Mouse (Mus musculus) inflammation-experienced regulatory T-cells, adult 6 months (primary cell): Measurements from ENCODE around the gene Polr2l. TPM values are rescaled to one million over a fixed set of nuclear protein-coding genes. Genes with fewer than 3 reads are reported as not detected.

Experiments
- ATAC-seq: one replicate; pipeline ENCODE4 v1.8.0; 2017
- polyA plus RNA-seq, 3 experiments: library from polyadenylated mRNA; unstranded; fragments of 100-300 nt; shearing (Covaris generic); gene quantifications; one replicate each; pipeline ENCODE4 v1.2.1; 2017

Gene Polr2l
- polyA plus RNA-seq, 3 experiments from 2014 or later: 15.7 to 24.9 (median 19.9) TPM

DNA sequence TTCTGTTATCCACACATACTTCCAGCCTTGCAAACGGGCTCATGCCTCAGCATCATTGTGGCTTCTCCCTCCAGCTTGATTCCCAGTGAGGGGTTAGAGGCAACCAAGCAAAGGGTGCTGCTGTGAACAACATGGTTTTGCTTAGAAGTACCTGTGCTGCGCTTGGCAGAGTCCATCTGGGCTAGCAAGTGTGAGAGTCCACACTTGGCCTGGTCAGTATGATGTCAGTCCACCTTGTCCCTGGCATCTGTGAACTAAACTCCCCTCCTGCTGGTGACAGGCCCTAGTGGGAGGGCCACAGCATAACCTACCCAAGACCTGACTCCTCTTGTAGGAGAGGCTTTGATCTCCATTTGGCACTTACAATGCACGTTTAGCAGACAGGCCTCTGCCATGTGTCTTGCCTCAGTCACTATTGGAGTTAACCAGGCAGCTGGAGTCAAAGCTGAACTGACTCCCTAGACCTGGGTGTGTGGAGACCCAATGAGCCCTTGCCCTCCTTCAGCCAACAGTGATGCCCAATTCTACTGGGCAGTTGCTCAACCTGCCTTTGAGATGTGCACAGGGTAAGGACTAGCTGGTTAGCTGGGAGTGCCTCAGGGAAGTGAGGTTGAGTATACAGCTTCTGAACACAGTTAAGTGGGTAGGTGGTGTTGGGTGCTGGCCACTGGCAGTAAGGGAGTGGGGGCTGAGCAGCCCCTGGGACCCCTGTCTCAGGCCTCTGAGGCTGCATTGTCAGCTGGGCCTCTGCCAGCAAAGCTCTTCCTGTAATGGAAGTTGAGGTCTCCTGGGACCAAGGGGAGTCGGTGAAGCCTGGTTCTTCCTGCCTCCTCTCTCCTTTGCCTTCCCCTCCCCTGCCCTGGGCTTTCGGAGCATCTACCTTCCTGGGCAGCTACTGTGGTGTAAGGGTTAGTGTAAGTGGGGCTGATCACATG, 9.5 kb upstream of the Polr2l start:
- ATAC-seq: no peak

DNA sequence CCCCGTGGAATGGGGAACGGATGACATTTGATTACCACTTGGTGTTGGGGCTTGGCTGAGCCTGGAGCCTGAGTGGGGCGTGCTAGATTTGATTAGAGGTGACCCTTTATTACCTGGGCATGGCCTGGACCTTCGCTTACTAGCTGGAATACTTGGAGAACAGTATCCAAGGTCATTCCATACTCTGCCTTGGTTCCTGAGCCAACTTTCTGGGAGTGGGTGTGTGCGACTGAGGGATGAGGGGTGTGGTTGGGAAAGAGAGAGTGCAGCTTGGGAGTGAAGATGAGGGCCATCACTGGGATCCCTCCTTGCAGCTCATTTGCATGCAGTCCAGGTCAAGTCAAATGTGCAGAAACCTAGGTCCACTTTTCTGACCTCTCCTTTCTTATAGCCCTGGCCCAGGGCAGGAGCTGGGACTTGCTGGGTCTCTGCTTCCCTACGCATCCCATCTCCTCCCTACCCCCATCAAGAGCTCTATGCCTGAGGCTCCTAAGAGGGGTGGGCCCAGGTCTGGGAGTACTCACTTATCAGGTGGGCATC, 8.3 kb upstream of the Polr2l start:
- no peak for ATAC-seq

DNA sequence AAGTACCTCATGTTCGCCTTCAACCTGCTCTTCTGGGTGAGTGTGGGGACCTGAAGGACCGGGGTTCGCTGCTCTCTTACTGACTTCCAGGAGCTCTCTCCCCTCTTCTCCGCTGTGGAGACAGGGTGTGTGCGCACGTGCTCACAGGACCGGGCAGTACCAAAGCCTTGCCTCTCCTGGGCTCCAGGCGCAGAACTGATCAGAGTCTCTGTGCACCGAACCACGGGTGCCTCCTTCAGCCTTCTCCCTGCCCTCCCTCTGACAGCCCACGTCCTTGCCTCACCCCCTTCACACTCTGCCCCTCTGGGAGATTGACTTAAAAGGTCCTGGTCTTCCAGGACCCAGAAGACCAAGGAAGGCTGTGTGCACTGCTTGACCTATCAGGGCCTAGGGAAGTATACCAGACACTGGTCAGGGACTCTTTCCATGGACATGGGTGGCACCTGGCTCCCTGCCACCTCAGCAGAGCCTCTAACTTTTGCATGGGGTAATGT, 7.6 kb upstream of the Polr2l start:
- ATAC-seq: no peak

DNA sequence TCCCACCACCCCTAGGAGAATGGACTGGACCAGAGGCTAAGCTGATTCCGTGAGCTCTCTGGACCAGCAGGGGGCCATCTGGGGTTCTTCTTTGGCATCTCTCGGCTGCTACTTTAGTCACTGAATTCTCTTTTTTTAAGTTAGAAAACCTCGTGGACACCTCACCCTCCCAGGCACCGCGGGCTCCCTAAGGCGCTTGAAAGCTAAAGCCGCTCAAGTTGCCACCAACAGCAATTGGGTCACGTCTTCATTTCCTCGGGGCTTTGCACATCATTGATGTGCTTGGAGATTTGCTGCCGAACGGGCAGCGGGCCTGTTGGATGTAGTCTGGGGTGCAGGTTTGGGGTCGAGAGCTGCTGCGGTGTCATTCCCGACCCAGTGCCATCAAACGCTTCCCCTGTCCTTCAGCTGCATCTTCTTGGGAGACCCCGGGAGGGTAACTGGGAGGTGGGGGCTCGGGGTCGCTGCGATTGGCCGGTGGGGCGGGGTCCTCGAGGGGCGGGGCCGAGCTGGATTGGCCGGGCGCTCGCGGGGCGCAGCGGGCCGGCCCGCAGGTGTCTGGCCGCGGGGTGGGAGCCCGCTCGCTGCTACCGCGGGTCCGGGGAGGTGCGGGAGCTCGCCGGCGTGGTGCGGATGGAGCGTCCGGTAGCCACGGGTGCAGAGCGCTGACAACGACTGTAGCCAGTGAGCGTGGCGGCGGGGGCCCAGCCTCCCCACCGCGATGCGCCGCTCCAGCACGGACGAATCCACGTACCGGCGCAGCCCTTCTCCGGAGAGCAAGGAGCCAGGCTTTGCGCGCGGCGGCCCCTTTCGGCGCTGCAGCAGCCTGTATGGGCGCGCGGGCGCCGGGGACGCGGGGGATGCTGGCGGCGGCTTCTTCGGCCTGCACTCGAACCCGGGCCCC, 6.8 kb upstream of the Polr2l start:
- ATAC-seq: peak; percentile 27

DNA sequence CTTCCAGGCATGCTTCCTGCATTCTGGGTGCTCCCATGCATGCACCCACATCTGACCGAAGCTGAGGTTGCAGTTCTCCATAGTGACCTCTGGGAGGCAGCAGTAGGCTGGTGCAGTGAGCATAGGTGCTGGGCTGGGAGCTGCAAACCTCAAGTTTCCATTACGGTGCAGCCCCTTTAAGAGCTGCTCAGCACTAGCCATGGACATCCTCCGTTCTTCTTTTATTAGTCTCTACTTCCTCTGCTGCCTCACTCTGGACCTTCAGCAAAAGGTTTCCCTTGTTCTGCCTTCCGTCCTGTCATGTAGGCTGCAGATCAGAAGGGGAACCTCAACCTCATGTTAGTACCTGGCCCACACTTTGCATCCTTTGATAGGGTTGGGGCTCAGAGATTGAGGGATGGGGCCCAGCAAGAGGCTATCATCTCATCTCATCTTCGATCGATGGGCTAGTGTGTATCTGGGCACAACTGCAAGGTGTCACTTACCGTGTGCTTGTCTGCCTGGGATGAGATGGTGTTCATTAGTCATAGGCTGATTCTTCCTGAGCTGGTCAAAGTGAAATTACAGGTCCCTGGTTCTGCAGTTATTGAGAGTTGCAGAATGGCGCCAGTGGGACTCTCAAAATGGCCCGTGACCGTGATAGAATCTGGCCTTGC, 6.0 kb upstream of the Polr2l start:
- peak; percentile 88 for ATAC-seq

DNA sequence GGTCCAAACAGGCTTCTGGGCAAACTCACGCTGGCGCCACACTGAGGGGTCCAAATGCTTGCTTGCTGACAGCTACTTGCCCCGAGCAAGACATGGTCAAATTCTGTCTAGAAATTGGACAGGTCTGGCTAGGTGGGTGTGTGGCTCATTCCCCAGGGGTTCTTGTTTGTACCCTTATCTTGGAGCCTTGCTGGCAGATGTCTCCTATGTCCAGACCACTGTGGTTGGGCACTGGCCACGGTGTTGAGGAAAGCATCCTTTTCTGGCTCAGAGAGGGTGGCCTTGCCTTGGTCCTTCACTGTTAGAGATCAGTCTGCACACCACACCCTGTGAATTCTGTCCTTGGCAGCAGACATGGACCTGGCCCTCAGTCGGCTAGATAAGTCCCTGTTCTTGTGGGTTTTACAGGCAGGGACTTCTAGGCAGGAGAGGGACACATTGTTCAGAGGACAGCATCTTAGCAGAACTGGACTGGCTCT, 3.4 kb upstream of the Polr2l start:
- no peak for ATAC-seq

DNA sequence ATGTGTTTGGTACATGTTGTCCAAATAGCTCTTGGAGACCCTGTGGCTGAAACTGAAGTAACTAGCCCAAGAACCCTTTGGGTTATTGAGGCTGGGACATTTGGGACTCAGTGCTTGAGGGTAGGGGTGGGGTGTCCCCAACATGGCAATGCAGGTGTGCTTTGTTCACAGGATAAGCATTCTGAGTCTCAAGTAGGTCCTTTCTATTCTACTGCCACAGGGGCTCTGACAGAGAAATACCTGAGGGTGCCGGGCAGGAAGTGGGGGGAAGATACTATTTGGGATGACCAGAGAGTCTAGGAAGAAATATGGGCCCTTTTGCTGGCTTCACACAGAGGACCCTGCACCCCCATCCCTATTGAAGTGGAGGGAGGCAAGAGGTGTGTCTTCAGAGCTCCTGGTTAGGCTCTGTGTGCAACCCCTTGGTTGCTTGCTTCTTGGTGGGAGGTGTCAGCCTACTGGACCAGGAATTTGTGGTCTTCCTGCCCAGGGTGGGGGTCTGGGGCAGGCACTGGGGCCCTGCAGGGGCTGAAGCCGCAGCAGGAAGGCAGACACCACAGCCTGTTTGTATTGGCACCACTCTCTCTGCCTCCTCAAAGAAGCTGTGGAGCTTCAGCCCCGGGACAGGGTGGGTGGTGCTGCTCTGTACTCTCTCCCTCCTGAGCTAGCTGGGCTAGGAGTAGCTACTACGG, 2.8 kb upstream of the Polr2l start:
- no peak for ATAC-seq

DNA sequence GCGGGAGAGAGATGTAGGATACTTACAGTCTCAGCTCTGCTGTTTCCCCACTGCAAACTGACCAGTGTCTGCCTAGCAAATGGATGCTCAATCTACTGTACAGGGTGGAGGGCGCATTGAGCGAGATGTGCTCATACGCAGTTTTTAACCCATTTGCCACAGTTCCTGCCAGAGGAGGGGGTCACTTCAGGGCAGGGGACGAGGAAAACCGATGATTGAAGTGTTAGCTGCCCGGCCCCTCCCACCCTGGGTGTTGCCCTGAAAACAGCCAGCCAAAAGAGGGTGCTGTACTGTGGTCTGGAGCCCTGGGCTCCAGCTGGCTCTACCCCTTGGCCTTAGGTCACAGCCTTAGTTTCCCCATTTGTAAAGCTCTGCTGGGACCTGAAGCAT, 2.0 kb upstream of the Polr2l start:
- ATAC-seq: no peak

DNA sequence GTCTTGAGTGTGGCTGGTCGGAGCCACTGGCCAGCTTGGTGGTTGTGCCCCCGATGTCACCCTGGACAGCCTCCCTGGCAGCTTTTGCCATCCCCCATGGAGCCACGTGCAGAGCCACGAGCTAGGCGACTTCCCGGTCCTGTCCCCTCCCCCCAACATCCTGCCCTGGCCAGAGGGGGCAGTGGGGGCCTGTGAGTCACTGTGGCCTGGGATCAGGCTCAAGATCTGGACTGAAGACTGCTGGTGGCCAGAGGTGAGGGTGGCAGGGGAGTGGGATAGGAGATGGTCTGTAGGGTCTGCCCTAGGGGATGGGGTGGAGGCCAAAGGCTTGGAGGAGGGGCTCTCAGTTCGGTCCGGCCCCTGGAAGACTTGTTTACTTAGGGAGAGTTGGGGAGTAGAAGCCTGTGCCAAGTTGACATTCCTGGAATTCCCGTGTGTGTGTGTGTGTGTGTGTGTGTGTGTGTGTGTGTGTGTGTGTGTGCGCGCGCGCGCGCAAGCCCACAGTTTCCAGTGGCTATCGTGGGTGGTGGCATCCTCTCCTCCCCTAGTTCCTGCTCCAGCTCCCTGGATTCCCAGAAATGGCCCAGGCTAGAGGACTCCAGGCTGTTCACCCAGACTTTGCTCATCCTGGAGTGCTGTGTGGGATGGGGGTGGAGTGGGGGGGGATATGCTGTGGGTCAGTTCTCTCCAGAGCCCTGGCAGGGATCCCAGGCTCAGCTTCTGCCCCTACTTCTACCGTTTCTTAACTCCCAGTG, 1.5 kb upstream of the Polr2l start:
- ATAC-seq: no peak

DNA sequence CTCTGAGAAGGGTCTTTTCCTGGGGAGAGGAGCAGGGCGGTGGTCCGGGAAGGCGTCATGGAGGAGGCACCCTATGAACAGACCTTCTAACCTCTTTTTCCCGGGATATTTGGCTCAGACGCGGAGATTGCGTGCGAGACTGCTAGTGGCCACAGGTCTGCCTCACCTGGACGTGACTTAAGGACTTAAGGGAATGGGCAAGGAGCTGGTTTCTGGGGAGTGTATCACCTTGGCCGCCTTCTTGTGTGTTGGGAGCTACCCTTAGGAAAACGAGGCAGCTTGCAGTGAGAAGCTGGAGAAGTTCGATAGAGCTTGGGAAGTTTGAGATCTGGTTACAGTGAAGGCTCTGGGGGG, 850 bp upstream of the Polr2l start:
- ATAC-seq: no peak

DNA sequence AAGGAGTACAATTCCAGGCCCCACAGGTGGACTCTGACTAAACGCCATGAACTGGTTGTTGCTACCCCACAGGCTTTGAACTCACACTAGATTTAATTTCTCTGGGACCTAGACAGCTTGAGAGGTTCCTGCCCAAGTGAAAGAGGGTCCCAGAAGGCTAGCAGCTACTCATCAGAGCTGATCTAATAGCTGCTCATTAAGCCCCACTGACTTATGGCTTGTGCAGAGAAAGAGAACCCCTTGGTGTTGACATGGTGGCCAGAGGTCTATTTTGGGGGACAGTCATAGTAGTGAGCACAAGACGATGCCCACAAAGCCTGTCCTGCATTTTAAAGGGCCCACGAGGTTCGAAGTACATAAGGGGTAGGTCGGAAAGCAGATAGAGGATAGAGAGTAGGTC, 772 bp downstream of the Polr2l start:
- no peak for ATAC-seq

DNA sequence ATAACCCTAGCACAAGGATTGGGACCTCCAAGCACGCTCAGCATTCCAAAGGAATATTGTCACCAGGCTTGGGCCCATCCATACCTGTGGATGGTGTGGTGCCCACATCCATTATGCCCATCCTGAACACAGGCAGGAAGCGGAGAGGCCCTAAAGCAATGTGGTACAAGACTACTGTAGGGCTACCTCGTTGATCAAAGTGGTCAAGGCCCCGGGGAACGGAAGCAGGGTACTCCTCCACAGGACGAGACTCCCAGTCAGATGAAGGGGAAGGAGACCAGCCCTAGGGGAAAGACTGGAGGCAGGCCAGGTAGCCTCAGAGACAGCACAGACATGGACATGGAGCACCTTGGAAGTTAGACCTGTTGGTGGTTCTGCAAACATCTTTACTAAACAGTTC, 2.2 kb downstream of the Polr2l start:
- no peak for ATAC-seq

DNA sequence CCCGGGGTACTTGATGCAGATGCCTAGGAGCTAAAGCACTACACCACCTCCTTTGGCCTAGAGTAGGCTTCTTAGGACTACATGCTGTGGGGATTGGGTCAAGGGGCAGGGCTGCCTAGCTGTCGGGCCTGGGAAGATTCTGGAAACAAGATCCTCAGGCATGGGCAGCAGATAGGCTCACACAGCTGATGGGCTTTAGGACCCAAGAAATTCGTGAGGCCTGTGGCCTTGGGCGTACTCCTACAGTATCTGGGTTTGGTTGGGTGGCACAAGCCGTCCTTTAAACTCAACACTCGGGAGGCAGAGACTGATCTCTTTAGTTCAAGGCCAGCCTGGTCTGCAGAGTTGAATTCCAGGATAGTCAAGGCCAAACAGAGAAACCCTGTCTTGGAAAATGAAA, 2.7 kb downstream of the Polr2l start:
- ATAC-seq: no peak

DNA sequence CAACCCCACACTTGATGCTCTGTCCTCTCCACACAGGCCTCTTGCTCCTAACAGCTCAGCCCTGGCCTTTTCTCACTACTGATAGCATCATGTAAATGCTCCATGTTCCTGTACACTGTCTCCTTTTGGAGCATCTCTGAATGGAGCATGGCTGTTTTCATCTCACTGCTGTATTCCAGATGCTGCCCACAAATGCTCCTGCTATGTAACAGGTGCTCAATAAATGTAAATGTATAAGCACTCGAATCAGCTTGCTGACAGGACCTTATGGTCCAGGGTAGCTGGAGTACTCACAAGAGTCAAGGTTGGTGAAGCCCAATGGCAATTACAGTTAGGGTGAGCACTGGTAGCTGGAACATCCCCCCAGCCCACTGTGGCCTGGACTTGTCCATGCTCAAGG, 3.7 kb downstream of the Polr2l start:
- no peak for ATAC-seq

DNA sequence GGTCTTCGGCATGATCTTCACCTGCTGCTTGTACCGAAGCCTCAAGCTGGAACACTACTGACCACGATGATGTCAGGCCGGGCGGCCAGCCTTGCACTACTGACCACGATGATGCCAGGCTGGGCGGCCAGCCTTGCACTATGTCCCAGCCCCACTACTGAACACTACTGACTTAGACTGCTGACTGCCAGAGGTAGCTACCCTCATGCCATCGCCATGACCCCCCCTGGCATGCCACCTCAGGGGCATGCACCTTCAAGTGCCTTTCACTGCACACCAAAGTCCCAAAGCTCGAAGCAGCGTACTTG, 4.3 kb downstream of the Polr2l start:
- ATAC-seq: no peak

DNA sequence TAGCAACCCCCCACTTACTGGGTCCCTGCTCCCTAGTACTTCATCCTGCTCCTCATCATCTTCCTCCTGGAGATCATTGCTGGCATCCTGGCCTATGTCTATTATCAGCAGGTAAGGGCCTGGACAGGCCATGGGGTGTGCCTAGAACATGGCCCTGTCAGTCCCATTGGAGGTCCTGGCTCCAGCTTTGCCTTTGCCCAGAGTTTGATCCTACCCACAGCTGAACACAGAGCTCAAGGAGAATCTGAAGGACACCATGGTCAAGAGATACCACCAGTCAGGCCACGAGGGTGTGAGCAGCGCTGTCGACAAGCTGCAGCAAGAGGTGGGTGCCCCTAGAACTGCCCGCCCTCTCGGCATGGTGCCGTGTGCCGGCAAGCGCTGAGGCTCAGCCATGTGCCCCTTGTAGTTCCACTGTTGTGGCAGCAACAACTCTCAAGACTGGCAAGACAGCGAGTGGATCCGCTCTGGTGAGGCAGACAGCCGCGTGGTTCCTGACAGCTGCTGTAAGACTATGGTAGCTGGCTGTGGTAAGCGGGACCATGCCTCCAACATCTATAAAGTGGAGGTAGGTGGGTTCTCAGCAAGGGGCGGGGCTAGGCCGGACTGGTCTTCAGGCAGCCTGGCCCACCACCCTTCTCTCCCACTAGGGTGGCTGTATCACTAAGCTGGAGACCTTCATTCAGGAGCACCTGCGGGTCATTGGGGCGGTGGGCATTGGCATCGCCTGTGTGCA, 4.9 kb downstream of the Polr2l start:
- no peak for ATAC-seq

DNA sequence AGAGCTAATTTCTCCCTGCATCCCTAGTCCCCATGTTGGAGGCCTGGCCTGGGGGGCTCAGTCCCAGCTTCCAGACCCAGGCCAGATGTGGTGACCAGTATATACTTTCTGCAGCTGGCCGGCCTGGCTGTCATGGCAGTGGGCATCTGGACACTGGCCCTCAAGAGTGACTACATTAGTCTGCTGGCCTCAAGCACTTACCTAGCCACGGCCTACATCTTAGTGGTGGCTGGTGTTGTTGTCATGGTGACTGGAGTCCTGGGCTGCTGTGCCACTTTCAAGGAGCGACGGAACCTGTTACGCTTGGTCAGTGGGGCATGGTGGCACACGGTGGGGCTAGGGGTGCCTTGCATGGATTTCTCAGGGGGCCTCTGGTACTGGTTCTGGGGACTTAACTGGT, 5.6 kb downstream of the Polr2l start:
- no peak for ATAC-seq

DNA sequence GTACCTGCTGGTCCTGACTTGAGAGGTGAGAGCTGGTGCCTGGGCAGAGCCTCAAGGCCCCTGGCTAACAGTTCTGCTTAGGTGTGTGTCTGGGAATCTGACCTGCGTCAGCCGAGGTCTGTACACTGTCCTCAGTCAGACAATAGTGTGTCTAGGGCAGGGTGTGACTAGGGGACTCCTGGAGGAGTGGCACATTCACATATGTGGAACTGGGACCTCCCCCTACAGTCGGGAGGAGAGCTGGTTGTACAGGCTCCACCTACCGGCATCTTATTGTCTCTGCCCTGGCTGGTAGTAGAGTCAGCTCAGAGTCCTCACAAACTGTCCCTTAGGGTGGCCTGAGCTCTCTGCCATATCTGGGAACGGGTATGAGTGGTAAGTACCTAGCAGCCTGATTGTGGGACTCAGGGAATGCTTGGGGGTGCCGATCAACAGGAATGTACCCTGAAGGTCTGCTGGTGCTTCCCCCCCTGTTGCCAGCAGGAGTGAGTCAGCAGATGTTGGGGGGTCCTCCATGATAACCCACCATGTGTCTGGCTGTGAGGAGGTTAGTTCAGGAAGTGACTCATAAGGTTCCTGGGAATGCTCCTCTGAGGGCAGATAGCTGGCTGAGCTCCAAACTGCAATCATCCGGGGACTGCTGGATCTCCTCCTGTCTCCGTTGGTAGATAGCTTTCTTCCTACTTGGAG, 6.3 kb downstream of the Polr2l start:
- no peak for ATAC-seq

DNA sequence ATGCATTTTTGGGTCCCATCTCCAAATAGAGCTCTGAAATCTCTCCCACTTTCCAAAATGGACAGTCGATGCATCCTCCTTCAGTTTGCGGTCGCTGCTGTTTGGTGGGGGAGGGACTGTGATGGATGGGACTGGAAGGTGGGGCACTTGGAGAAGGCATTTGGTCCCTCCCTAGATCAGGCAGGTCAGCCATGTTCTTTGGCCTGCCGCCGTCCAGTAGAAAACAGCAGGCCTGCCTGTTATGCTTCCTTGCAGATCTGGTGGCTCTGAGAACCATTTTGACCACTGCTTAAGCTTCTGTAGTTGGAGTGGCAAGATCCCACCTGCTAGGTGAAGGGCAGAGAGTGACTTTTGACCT, 6.8 kb downstream of the Polr2l start:
- ATAC-seq: no peak
